In the genomic region with DNA sequence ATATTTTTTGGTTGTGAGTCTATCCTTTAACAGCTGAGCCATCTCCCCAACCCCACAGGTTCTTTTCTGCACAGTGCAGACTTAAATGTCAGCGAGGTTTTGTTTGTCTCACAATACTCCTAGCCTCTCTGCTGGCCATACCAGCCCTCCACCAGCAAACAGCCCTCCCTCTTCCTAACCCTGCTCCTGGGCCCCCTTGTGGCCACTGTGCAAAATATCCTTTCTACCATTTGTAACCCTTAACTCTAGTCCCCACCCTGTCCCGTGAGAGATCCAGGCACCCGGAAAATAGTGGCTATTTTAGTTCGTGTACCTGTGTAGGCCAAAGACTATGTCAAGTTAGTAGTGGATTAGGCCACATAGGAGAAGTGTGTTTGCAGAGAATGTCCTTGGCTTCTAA, we compare ENCODE assay signal across 9 mouse cellular contexts. TPM values are rescaled to one million over a fixed set of nuclear protein-coding genes. Genes with fewer than 3 reads are reported as not detected.
DNase-seq lines count a peak whose midpoint lies in the region; ATAC-seq and TF ChIP-seq lines count a peak whose summit lies in the region.
"Had no signal": no experiment of that assay in that cellular context is flagged by ENCODE, and none has a peak within 500 bp of the region (broad histone marks: within the 10 kb centered on the region; RNA-seq: fewer than 3 reads in every experiment).

No protein-coding gene starts in this region.

- 22% methylated on average over 4 of the region's 4 CpGs for WGBS in embryonic facial prominence, embryonic 14.5 days
- WGBS in kidney, postnatal 0 days: 9% methylated on average over 4 of the region's 4 CpGs

- H3K36me3 ChIP-seq in embryonic facial prominence, embryonic 14.5 days (ENCODE audit: control insufficient read depth, insufficient read depth, low read length): peaks cover 2% of the 10 kb centered on the region
- no peaks in the 10 kb centered on the region for H3K36me3 ChIP-seq in kidney, postnatal 0 days (ENCODE audit: insufficient read depth, low read length)

- ATAC-seq in embryonic facial prominence, embryonic 14.5 days (ENCODE audit: low read depth): peak; percentile 69
- ATAC-seq in kidney, postnatal 0 days (replicated peaks; ENCODE audit: low FRiP score, low read depth): peak; percentile 59

- no peak overlapping the region for H3K4me2 ChIP-seq in embryonic facial prominence, embryonic 14.5 days (ENCODE audit: low read depth, low read length)
- no peak overlapping the region for H3K4me2 ChIP-seq in kidney, postnatal 0 days (ENCODE audit: low read length)

- H3K27me3 ChIP-seq in embryonic facial prominence, embryonic 14.5 days (replicated peaks; ENCODE audit: control insufficient read depth, insufficient read depth, low read length): peaks cover 2% of the 10 kb centered on the region
- H3K27me3 ChIP-seq in kidney, postnatal 0 days (ENCODE audit: insufficient read depth, low read length): no peaks in the 10 kb centered on the region

- H3K9me3 ChIP-seq in embryonic facial prominence, embryonic 14.5 days (ENCODE audit: control insufficient read depth, low read length): no peaks in the 10 kb centered on the region
- H3K9me3 ChIP-seq in kidney, postnatal 0 days (replicated peaks; ENCODE audit: low read length): no peaks in the 10 kb centered on the region

- H3K27ac ChIP-seq in embryonic facial prominence, embryonic 14.5 days (replicated peaks; ENCODE audit: low read depth, low read length): no peak overlapping the region
- no peak overlapping the region for H3K27ac ChIP-seq in kidney, postnatal 0 days

- H3K9ac ChIP-seq in embryonic facial prominence, embryonic 14.5 days (ENCODE audit: low read depth, low read length): no peak overlapping the region
- H3K9ac ChIP-seq in kidney, postnatal 0 days (ENCODE audit: low read depth, low read length): no peak overlapping the region

- no peaks in the 10 kb centered on the region for H3K4me1 ChIP-seq in embryonic facial prominence, embryonic 14.5 days (ENCODE audit: control insufficient read depth, insufficient read depth, low read length)
- H3K4me1 ChIP-seq in kidney, postnatal 0 days (replicated peaks; ENCODE audit: insufficient read depth, low read length): no peaks in the 10 kb centered on the region

- TF ChIP-seq CTCF in kidney, postnatal 0 days (IDR thresholded peaks at IDR 0.05; ENCODE audit: low read depth): peak; percentile 86

- H3K4me3 ChIP-seq in embryonic facial prominence, embryonic 14.5 days (ENCODE audit: low read depth, low read length): no peak overlapping the region
- no peak overlapping the region for H3K4me3 ChIP-seq in kidney, postnatal 0 days (replicated peaks; ENCODE audit: low read depth, low read length)

- peak; percentile 49 to 79 for DNase-seq in adrenal gland, adult (ENCODE audit: inconsistent age in 2 of 2, low spot score in 1 of 2)
- DNase-seq in adrenal gland, adult 8-10 months: no peak
- DNase-seq in ovary, postnatal 14 days (ENCODE audit: low spot score): peak; percentile 45
- DNase-seq in ovary, adult 18-20 months (ENCODE audit: low spot score): no peak
- DNase-seq in embryonic facial prominence, embryonic 14.5 days (ENCODE audit: low spot score): peak; percentile 51
- peak; percentile 89 for DNase-seq in kidney, postnatal 0 days (ENCODE audit: low spot score)
- peak; percentile 54 to 66 for DNase-seq in lung, postnatal 4 days
- peak; percentile 72 for DNase-seq in testis, postnatal 10 days (ENCODE audit: low spot score)

RNA-seq across cellular contexts. Expression of a gene that starts 6.5 kb away (rescaled TPM):
- total RNA-seq in adrenal gland, adult 8-10 months (2022): 1 to 10 TPM; 7.7 to 9.7 (median 8.8) TPM
- polyA plus RNA-seq in embryonic facial prominence, embryonic 14.5 days (2014; fragmentation: Nextera tagmentation; extraction: Ambion mirVana): 1.4 and 2.0 TPM in 2 replicates
- polyA plus RNA-seq in kidney, postnatal 0 days (2015; fragmentation: Nextera tagmentation; extraction: Ambion mirVana): 2.3 and 3.3 TPM in 2 replicates

RNA-seq across cellular contexts. Expression of a gene that starts 8.5 kb away (rescaled TPM):
- total RNA-seq in adrenal gland, adult 8-10 months (2022): 100 to 1,000 TPM; 669 to 739 (median 714) TPM
- 1,761 and 1,789 TPM in 2 replicates for polyA plus RNA-seq in embryonic facial prominence, embryonic 14.5 days (2014; fragmentation: Nextera tagmentation; extraction: Ambion mirVana)
- 1,763 and 1,932 TPM in 2 replicates for polyA plus RNA-seq in kidney, postnatal 0 days (2015; fragmentation: Nextera tagmentation; extraction: Ambion mirVana)

RNA-seq across cellular contexts. Expression of a gene that starts 47.5 kb away (rescaled TPM):
- 10 to 100 TPM in 2 of 4 experiments, 1 to 10 TPM in 2; 6.5 to 17.8 (median 10.3) TPM for total RNA-seq in adrenal gland, adult 8-10 months (2022)
- 27.9 and 33.5 TPM in 2 replicates for polyA plus RNA-seq in embryonic facial prominence, embryonic 14.5 days (2014; fragmentation: Nextera tagmentation; extraction: Ambion mirVana)
- polyA plus RNA-seq in kidney, postnatal 0 days (2015; fragmentation: Nextera tagmentation; extraction: Ambion mirVana): 12.0 and 13.9 TPM in 2 replicates
- total RNA-seq: left cerebral cortex, postnatal 10 days had no signal

RNA-seq across cellular contexts. Expression of a gene that starts 47.9 kb away (rescaled TPM):
- 100 to 1,000 TPM in 1 of 4 experiments, 10 to 100 TPM in 3; 85.0 to 103 (median 86.7) TPM for total RNA-seq in adrenal gland, adult 8-10 months (2022)
- polyA plus RNA-seq in embryonic facial prominence, embryonic 14.5 days (2014; fragmentation: Nextera tagmentation; extraction: Ambion mirVana): 36.5 and 41.2 TPM in 2 replicates
- 49.6 and 54.0 TPM in 2 replicates for polyA plus RNA-seq in kidney, postnatal 0 days (2015; fragmentation: Nextera tagmentation; extraction: Ambion mirVana)

Comparison
In these comparisons a context has a peak if more than half of its experiments do, and no peak if none do; other contexts are left out.
1. DNase-seq: peak in adrenal gland, adult (2 of 2), ovary, postnatal 14 days (single experiment), embryonic facial prominence, embryonic 14.5 days (single experiment), kidney, postnatal 0 days (single experiment), lung, postnatal 4 days (2 of 2) and testis, postnatal 10 days (single experiment); none in adrenal gland, adult 8-10 months (single experiment) and ovary, adult 18-20 months (single experiment).